Mouse (Mus musculus) liver, postnatal 0 days (tissue): ENCODE results near the gene Ift43.

Source experiments
- CTCF ChIP-seq: sonication (generic); IDR thresholded peaks from 2 replicates; pipeline ENCODE4 v1.5.1; 2016; ENCODE audit warnings: antibody characterized with exemption, low read depth
- EP300 ChIP-seq: IDR thresholded peaks from 2 replicates; pipeline ENCODE4 v1.6.1; 2016; ENCODE audit warnings: antibody characterized with exemption, low read depth, mild to moderate bottlenecking

- TF ChIP-seq CTCF, result no peak
- no peak for TF ChIP-seq EP300
These were observed 4.2 kb downstream of the Ift43 start for GRCm38 (mm10) chr12:86086550-86086949.
